Mouse (Mus musculus) splenic B cell, adult 2 months (primary cell): ENCODE data around the gene Mcm2.

ENCODE experiments used
- DNase-seq: peaks from one replicate; pipeline ENCODE4 v3.0.0-alpha.2; 2011; ENCODE audit warnings: low read depth, low spot score
- H3K27me3 ChIP-seq: 2 replicates; pipeline ENCODE4 v1.6.1; 2012; ENCODE audit warnings: mild to moderate bottlenecking, low read length, moderate library complexity, mixed read lengths; ENCODE audit not compliant: control insufficient read depth, poor library complexity, insufficient read depth, severe bottlenecking
- H3K36me3 ChIP-seq: 2 replicates; pipeline ENCODE4 v1.6.1; 2012; ENCODE audit warnings: mild to moderate bottlenecking, low read length, moderate library complexity, mixed read lengths; ENCODE audit not compliant: control insufficient read depth, poor library complexity, insufficient read depth, severe bottlenecking

Gene Mcm2

GRCm38 (mm10) chr6:88889410-88890042 lies 9.1 kb downstream of the Mcm2 start:
- Histone ChIP-seq H3K36me3 (peaks cover 9% of the 10 kb centered on the region), H3K27me3 (no peaks in the 10 kb centered on the region)
- DNase-seq: no peak

DNA sequence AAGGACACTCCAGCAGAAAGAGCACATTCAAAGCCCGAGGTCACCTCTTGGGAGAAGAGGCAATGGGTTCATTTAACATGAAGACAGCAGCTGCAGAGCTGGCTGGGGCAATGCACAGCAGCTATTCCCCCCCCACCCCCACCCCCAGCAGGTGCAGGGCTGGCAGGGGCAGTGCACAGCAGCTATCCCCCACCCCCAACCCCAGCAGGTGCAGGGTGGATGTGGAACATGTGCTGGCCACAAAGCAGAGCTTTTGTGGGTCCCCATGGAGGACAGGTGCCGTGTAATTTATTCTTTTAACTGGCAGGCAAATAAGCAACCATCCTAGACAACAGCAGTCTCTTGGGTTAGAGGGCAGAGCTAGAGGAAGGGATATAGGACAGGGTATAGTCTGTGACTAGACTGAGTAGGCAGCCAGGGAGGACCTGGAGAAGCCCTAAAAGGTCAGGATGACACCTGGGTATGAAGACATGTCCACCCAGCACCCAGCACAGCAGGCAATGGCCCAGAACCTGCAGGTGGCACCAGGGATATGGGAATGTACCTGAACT lies 12.1 kb downstream of the Mcm2 start:
- H3K27me3 ChIP-seq: no peaks in the 10 kb centered on the region
- no peak for DNase-seq

DNA sequence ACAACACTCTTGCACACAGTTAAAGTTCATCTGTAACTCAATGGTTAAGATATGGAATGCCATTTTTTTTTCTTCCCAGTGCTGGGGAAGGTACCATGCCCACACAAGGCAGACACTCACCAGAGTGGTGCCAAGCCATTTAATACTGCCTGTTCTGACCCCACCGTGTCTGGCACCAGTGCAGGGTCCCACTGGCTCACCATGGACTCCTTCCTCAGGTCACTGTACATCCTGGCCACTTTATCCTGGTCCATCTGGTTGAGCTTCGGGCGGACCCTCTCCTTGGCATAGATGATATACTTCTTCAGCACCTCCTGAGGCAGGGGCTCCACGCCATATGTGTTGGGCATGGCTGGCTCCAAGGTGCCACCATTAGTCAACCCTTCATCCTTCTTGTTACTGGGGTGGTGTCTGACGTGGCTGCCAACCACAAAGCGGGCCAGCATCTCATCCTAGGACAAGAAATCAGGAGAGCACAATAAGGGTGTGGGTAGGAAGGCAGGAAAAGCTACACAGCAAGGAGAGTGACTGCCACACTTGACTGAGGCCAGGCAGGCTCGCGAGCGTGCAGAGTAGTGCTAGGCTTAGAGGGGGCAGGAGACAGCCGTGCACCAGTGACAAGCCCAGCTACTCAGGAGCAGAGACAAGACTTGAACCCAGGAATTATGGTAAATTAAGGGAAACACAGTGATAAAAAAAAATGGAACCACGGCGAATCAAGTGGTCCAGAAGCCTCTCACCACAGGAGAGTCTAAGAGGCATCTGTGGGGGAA lies 12.8 kb downstream of the Mcm2 start:
- peaks cover 6% of the 10 kb centered on the region for H3K36me3 ChIP-seq
- no peaks in the 10 kb centered on the region for H3K27me3 ChIP-seq
- no peak for DNase-seq

More for the DNA sequence above, 12.1 kb downstream of the Mcm2 start:
- peaks cover 7% of the 10 kb centered on the region for H3K36me3 ChIP-seq

- no peak for DNase-seq
- Histone ChIP-seq H3K36me3 (peaks cover 5% of the 10 kb centered on the region), H3K27me3 (no peaks in the 10 kb centered on the region)
Observed at GRCm38 (mm10) chr6:88884690-88885089, 13.9 kb downstream of the Mcm2 start.

DNA sequence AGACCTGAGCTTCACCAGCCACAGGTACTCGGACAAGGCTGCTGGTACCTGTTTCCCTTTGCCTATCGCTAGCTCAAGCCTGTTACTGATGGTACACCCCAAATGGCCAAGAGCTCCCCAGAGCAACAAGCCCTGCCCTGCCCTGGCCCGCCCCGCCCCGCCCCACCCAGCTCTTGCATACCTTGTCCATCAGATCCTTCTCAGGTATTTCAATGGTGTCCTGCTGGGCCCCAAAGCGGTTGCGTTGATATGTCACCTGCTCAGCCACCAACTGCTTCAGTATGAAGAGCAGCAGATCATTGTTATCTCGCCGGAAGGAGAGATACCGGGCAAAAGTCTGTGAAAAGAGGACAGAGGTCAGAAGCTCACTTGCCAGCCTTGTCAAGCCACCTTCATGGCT lies 14.4 kb downstream of the Mcm2 start:
- Histone ChIP-seq H3K27me3 (no peaks in the 10 kb centered on the region), H3K36me3 (peaks cover 5% of the 10 kb centered on the region)
- no peak for DNase-seq

- DNase-seq: no peak
- H3K27me3 ChIP-seq: no peaks in the 10 kb centered on the region
- H3K36me3 ChIP-seq: peaks cover 3% of the 10 kb centered on the region; the same call in 1 of the 2 replicates
Observed at GRCm38 (mm10) chr6:88881334-88881733, 17.2 kb downstream of the Mcm2 start.

- DNase-seq: no peak
- H3K27me3 ChIP-seq: no peaks in the 10 kb centered on the region
- peaks cover under 1% of the 10 kb centered on the region; the same call in 1 of the 2 replicates for H3K36me3 ChIP-seq
Observed at GRCm38 (mm10) chr6:88879471-88879870, 19.1 kb downstream of the Mcm2 start.

- no peak for DNase-seq
- H3K27me3 ChIP-seq: no peaks in the 10 kb centered on the region
- H3K36me3 ChIP-seq: no peaks in the 10 kb centered on the region
Observed at GRCm38 (mm10) chr6:88874868-88875508, 23.6 kb downstream of the Mcm2 start, which contains the start of gene Podxl2. Podxl2 (minus strand) TSS chr6:88875044.

- DNase-seq: no peak
- H3K27me3 ChIP-seq: no peaks in the 10 kb centered on the region
- no peaks in the 10 kb centered on the region for H3K36me3 ChIP-seq
Observed at GRCm38 (mm10) chr6:88873965-88874867, 24.4 kb downstream of the Mcm2 start.

GRCm38 (mm10) chr6:88872811-88873210 lies 25.8 kb downstream of the Mcm2 start:
- DNase-seq: no peak
- no peaks in the 10 kb centered on the region for H3K36me3 ChIP-seq
- H3K27me3 ChIP-seq: no peaks in the 10 kb centered on the region

DNA sequence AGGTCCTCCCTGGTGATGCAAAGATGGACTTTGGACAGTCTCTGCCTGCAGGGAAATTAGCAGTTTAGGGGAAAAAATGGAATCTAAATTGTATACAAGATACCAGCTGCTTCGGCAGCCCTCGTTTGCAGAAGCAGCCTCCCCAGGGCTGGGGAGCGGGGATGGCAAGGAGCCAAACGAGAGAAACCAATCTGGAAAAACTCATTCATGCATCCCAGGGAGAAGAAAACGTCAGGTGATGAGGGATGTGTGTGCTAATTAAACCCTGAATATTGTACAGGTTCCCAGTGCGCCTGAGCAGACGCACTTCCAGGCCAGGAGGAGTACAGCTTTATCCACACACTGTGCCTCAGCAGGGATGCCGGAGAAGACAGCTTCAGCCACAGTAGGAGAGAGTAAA lies 27.0 kb downstream of the Mcm2 start:
- Histone ChIP-seq H3K27me3 (no peaks in the 10 kb centered on the region), H3K36me3 (no peaks in the 10 kb centered on the region)
- no peak for DNase-seq

DNA sequence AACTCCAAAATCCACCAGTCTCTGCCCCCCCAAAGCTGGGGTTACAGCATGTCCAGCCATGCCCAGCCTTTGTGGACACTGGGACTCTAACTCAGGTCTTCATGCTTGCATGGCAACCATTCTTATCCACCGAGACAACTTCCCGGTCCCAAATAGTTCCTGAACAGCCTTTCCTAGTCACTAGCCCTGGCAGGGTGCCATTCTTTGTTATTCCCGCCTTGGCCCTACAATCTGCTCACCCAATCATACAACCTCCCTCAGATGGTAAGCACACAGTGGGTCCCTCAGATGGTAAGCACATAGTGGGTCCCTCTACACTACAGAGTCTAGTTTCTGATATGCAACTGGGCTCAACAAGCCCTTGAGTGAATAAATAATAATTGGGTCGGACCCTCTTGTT lies 28.0 kb downstream of the Mcm2 start:
- DNase-seq: no peak
- H3K27me3 ChIP-seq: no peaks in the 10 kb centered on the region

DNA sequence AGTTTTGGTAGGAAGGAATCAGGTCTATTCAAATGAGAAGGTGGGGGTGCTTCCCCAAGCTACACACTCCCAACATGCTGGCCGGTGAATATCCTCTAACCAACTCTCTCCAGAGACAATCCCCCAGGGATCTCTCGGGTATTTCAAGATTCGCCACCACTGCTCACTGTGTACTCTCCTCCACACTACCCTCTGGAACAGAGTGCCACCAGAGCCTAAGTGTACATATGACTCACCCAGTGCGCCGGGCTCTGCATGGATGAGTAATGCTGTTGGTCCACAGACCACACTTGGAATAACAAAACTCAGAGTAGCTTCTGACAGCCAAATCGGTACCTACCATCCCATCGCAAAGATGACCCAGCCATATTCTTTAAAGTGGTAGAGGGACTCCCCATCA lies 29.1 kb downstream of the Mcm2 start:
- H3K27me3 ChIP-seq: no peaks in the 10 kb centered on the region
- no peak for DNase-seq
- no peaks in the 10 kb centered on the region for H3K36me3 ChIP-seq

More for the DNA sequence above, 28.0 kb downstream of the Mcm2 start:
- no peaks in the 10 kb centered on the region for H3K36me3 ChIP-seq

DNA sequence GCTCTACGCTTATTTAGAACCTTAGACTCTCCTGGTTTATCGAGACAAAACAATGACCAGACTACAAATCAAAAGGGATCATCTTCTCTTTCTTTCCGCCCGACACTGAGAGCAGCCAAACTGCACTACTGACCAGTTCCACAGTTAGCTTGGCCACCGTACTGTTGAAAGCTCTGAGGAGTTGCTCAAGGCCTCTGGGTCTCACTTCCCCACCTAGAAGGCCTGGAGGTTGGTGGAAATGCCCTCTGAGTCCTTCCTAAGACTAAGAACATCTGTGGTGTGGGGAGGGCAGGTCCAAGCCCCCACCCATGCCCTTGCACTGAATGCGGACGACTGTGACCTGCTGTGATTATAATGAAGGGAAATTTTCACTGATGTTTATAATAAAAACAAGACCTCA lies 32.9 kb downstream of the Mcm2 start:
- Histone ChIP-seq H3K27me3 (no peaks in the 10 kb centered on the region), H3K36me3 (no peaks in the 10 kb centered on the region)
- DNase-seq: no peak
